Mouse (Mus musculus) lung, postnatal 0 days (tissue): Measurements from ENCODE around the gene Gal3st1.
A peak's percentile ranks its signal among the peaks of the same experiment; 100 is the strongest.

Experiments used
- CTCF ChIP-seq: IDR thresholded peaks from 2 replicates; pipeline ENCODE4 v1.5.1; 2016; ENCODE audit warnings: antibody characterized with exemption, mild to moderate bottlenecking
- EP300 ChIP-seq: IDR thresholded peaks from 2 replicates; pipeline ENCODE4 v1.6.1; 2016; ENCODE audit warnings: antibody characterized with exemption, mild to moderate bottlenecking, control low read depth

GRCm38 (mm10) chr11:3969837-3970236 lies 13.6 kb upstream of the Gal3st1 start:
- TF ChIP-seq CTCF (peak; percentile 49), EP300 (no peak)
